Mouse (Mus musculus) hindbrain, postnatal 0 days (tissue): ENCODE data around the gene Pacsin1. TPM values are rescaled to one million over a fixed set of nuclear protein-coding genes. Genes with fewer than 3 reads are reported as not detected.

Source experiments
- ATAC-seq: fragments of 200-750 bp; cut with Nextera tagmentation; 2 replicates; pipeline ENCODE4 v1.8.0; 2017; ENCODE audit warnings: mild to moderate bottlenecking, moderate TSS enrichment, moderate library complexity
- DNase-seq: peaks from one replicate; pipeline ENCODE4 v3.0.0-alpha.2; 2015; ENCODE audit warnings: low spot score
- H3K27ac ChIP-seq: fragments of 300-500 bp; sonication (generic); 2 replicates; pipeline ENCODE4 v1.5.1; 2014; ENCODE audit warnings: mild to moderate bottlenecking
- H3K27me3 ChIP-seq: fragments of 300-500 bp; sonication (generic); 2 replicates; pipeline ENCODE4 v1.6.1; 2014; ENCODE audit warnings: low read length, mixed read lengths; ENCODE audit not compliant: insufficient read depth
- H3K36me3 ChIP-seq: fragments of 300-500 bp; sonication (generic); 2 replicates; pipeline ENCODE4 v1.6.1; 2014; ENCODE audit warnings: low read length, mixed read lengths; ENCODE audit not compliant: insufficient read depth
- H3K4me1 ChIP-seq: fragments of 300-500 bp; sonication (generic); 2 replicates; pipeline ENCODE4 v1.6.1; 2014; ENCODE audit warnings: antibody characterized with exemption, low read length, mixed read lengths; ENCODE audit not compliant: insufficient read depth
- H3K4me2 ChIP-seq: fragments of 300-500 bp; sonication (generic); 2 replicates; pipeline ENCODE4 v1.6.1; 2014; ENCODE audit warnings: low read depth, mild to moderate bottlenecking, low read length, moderate library complexity, mixed read lengths
- H3K4me3 ChIP-seq: fragments of 300-500 bp; sonication (generic); 2 replicates; pipeline ENCODE4 v1.5.1; 2014; ENCODE audit warnings: low read length
- H3K9ac ChIP-seq: fragments of 300-500 bp; sonication (generic); replicated peaks from 2 replicates; pipeline ENCODE4 v1.6.1; 2014; ENCODE audit warnings: mild to moderate bottlenecking, low read length, moderate library complexity, mixed read lengths
- H3K9me3 ChIP-seq: fragments of 300-500 bp; sonication (generic); 2 replicates; pipeline ENCODE4 v1.6.1; 2016; ENCODE audit warnings: low read length, mixed read lengths
- CTCF ChIP-seq: IDR thresholded peaks from 2 replicates; pipeline ENCODE4 v1.5.1; 2016; ENCODE audit warnings: antibody characterized with exemption, control low read depth, low read depth
- WGBS: fragments of 180-500 bp; shearing (Covaris S2); extraction: QIAGEN DNeasy Blood & Tissue Kit; methylation state at CpG from one replicate; pipeline ENCODE4 v1.1.7; 2014; 5-methylcytosine and 5-hydroxymethylcytosine counted together
- polyA plus RNA-seq: library from polyadenylated mRNA; unstranded; fragments of >200 nt; fragmentation: Nextera tagmentation; extraction: Ambion mirVana; gene quantifications from 2 replicates; pipeline ENCODE4 v1.2.1, GENCODE M21; 2015
- total RNA-seq: library from RNA; depleted of rRNA; stranded (reverse); fragments of >200 nt; gene quantifications from 2 replicates; pipeline ENCODE4 v1.2.3, GENCODE M21; 2014

The Pacsin1 gene
- total and polyA plus RNA-seq, 2 experiments from 2014 or later = 62.9 to 80.0 TPM

- TF ChIP-seq CTCF = no peak
- DNase-seq = no peak
- no peaks in the 10 kb centered on the region for H3K9me3 ChIP-seq
- H3K4me2 ChIP-seq = no peak overlapping the region
- H3K27ac ChIP-seq = no peak overlapping the region
- H3K4me3 ChIP-seq = no peak overlapping the region
- H3K4me1 ChIP-seq = no peaks in the 10 kb centered on the region
- H3K9ac ChIP-seq = no peak overlapping the region
- no peak for ATAC-seq
- 63% methylated on average over 5 of the region's 5 CpGs for WGBS
- no peaks in the 10 kb centered on the region for H3K36me3 ChIP-seq
- H3K27me3 ChIP-seq = no peaks in the 10 kb centered on the region
Measured at GRCm38 (mm10) chr17:27732152-27732551, 76.8 kb downstream of the Pacsin1 start.

GRCm38 (mm10) chr17:27732694-27733093, 77.4 kb downstream of the Pacsin1 start:
- ATAC-seq = no peak
- no peaks in the 10 kb centered on the region for H3K9me3 ChIP-seq

GRCm38 (mm10) chr17:27734344-27735073, 79.2 kb downstream of the Pacsin1 start:
- no peaks in the 10 kb centered on the region for H3K36me3 ChIP-seq
- no peaks in the 10 kb centered on the region for H3K27me3 ChIP-seq
- H3K27ac ChIP-seq = no peak overlapping the region
- H3K4me3 ChIP-seq = no peak overlapping the region
- WGBS = 26% methylated on average over 13 of the region's 13 CpGs
- no peak overlapping the region for H3K9ac ChIP-seq
- no peak overlapping the region for H3K4me2 ChIP-seq
- no peaks in the 10 kb centered on the region for H3K9me3 ChIP-seq
- ATAC-seq (no peak), DNase-seq (no peak)
- no peaks in the 10 kb centered on the region for H3K4me1 ChIP-seq
- TF ChIP-seq CTCF = no peak

More at GRCm38 (mm10) chr17:27732694-27733093, 77.4 kb downstream of the Pacsin1 start:
- H3K27ac ChIP-seq = no peak overlapping the region
- 94% methylated on average over 3 of the region's 3 CpGs for WGBS
- no peak for DNase-seq
- no peaks in the 10 kb centered on the region for H3K4me1 ChIP-seq
- H3K9ac ChIP-seq = no peak overlapping the region
- H3K4me3 ChIP-seq = no peak overlapping the region
- H3K27me3 ChIP-seq = no peaks in the 10 kb centered on the region
- no peak overlapping the region for H3K4me2 ChIP-seq
- TF ChIP-seq CTCF = no peak
- H3K36me3 ChIP-seq = no peaks in the 10 kb centered on the region

GRCm38 (mm10) chr17:27740961-27741360, 85.7 kb downstream of the Pacsin1 start:
- no peak for ATAC-seq
- H3K9me3 ChIP-seq = no peaks in the 10 kb centered on the region
- no peak overlapping the region for H3K4me2 ChIP-seq
- H3K4me3 ChIP-seq = no peak overlapping the region
- H3K27ac ChIP-seq = no peak overlapping the region
- no peaks in the 10 kb centered on the region for H3K36me3 ChIP-seq
- TF ChIP-seq CTCF = no peak
- H3K27me3 ChIP-seq = no peaks in the 10 kb centered on the region
- 90% methylated on average over 6 of the region's 6 CpGs for WGBS
- no peak for DNase-seq
- H3K9ac ChIP-seq = no peak overlapping the region
- H3K4me1 ChIP-seq = no peaks in the 10 kb centered on the region

GRCm38 (mm10) chr17:27746446-27746845, 91.1 kb downstream of the Pacsin1 start:
- Histone ChIP-seq H3K4me1 (no peaks in the 10 kb centered on the region), H3K36me3 (no peaks in the 10 kb centered on the region), H3K9ac (no peak overlapping the region), H3K4me3 (no peak overlapping the region), H3K27me3 (no peaks in the 10 kb centered on the region), H3K4me2 (no peak overlapping the region), H3K27ac (no peak overlapping the region), H3K9me3 (no peaks in the 10 kb centered on the region)
- TF ChIP-seq CTCF = no peak
- DNase-seq = peak; percentile 16
- no peak for ATAC-seq
- 30% methylated on average over 4 of the region's 4 CpGs for WGBS

- DNase-seq (no peak), ATAC-seq (no peak)
- no peak for TF ChIP-seq CTCF
- no peaks in the 10 kb centered on the region for H3K4me1 ChIP-seq
- no peaks in the 10 kb centered on the region for H3K9me3 ChIP-seq
- no peak overlapping the region for H3K4me2 ChIP-seq
- no peak overlapping the region for H3K4me3 ChIP-seq
- no peak overlapping the region for H3K9ac ChIP-seq
- WGBS = 78% methylated on average over 2 of the region's 2 CpGs
- H3K27ac ChIP-seq = no peak overlapping the region
- H3K36me3 ChIP-seq = no peaks in the 10 kb centered on the region; the same call in 1 of the 2 replicates
- no peaks in the 10 kb centered on the region for H3K27me3 ChIP-seq
Measured at GRCm38 (mm10) chr17:27748123-27748522, 92.8 kb downstream of the Pacsin1 start.

GRCm38 (mm10) chr17:27750451-27750942, 95.2 kb downstream of the Pacsin1 start:
- no peak for TF ChIP-seq CTCF
- Histone ChIP-seq H3K4me2 (no peak overlapping the region), H3K4me1 (no peaks in the 10 kb centered on the region), H3K9ac (no peak overlapping the region), H3K36me3 (no peaks in the 10 kb centered on the region; the same call in 1 of the 2 replicates), H3K4me3 (no peak overlapping the region), H3K27ac (no peak overlapping the region), H3K27me3 (no peaks in the 10 kb centered on the region), H3K9me3 (no peaks in the 10 kb centered on the region)
- whole genome bisulfite sequencing = 89% methylated on average over 6 of the region's 6 CpGs
- DNase-seq (no peak), ATAC-seq (no peak)
